Mouse (Mus musculus): ENCODE measurements at regions not wholly inside any gene's neighbourhood (a gene's known extent, or its start where the extent isn't known, plus 50 kb on each side); places are given as distances from the start of the nearest gene placed in this dataset.

GRCm38 (mm10) chr6:95966231-95966630, 146.7 kb upstream of the Fam19a1 start:
- Histone ChIP-seq H3K27me3 (replicated peaks; ENCODE audit: control insufficient read depth, insufficient read depth, low read length) (no peaks in the 10 kb centered on the region), H3K4me1 (ENCODE audit: control insufficient read depth, insufficient read depth, low read length) (no peaks in the 10 kb centered on the region), H3K36me3 (ENCODE audit: control insufficient read depth, insufficient read depth, low read length) (no peaks in the 10 kb centered on the region), H3K4me3 (ENCODE audit: insufficient read depth, low read depth, low read length) (no peak overlapping the region), H3K27ac (ENCODE audit: insufficient read depth, low read depth, low read length) (no peak overlapping the region)
- 48% methylated on average over 2 of the region's 2 CpGs for WGBS
- no peak for DNase-seq
- no peak for TF ChIP-seq CTCF (conservative IDR thresholded peaks at IDR 0.05; ENCODE audit: insufficient read depth, insufficient read length, low read depth, low read length)
- TF ChIP-seq POLR2A (IDR thresholded peaks at IDR 0.05; ENCODE audit: low read depth, low read length), result no peak

GRCm38 (mm10) chr6:95975994-95976393, 137.0 kb upstream of the Fam19a1 start:
- no peak overlapping the region for H3K4me3 ChIP-seq (ENCODE audit: insufficient read depth, low read depth, low read length)
- TF ChIP-seq CTCF (conservative IDR thresholded peaks at IDR 0.05; ENCODE audit: insufficient read depth, insufficient read length, low read depth, low read length) (no peak), POLR2A (IDR thresholded peaks at IDR 0.05; ENCODE audit: low read depth, low read length) (no peak)
- H3K27ac ChIP-seq (ENCODE audit: insufficient read depth, low read depth, low read length), result no peak overlapping the region
- no peaks in the 10 kb centered on the region for H3K36me3 ChIP-seq (ENCODE audit: control insufficient read depth, insufficient read depth, low read length)
- 86% methylated on average over 2 of the region's 2 CpGs for WGBS
- DNase-seq, result no peak
- no peaks in the 10 kb centered on the region for H3K4me1 ChIP-seq (ENCODE audit: control insufficient read depth, insufficient read depth, low read length)
- no peaks in the 10 kb centered on the region for H3K27me3 ChIP-seq (replicated peaks; ENCODE audit: control insufficient read depth, insufficient read depth, low read length)

GRCm38 (mm10) chr6:95997037-95997436, 115.9 kb upstream of the Fam19a1 start:
- Histone ChIP-seq H3K4me3 (ENCODE audit: insufficient read depth, low read depth, low read length) (no peak overlapping the region), H3K27ac (ENCODE audit: insufficient read depth, low read depth, low read length) (no peak overlapping the region), H3K27me3 (replicated peaks; ENCODE audit: control insufficient read depth, insufficient read depth, low read length) (no peaks in the 10 kb centered on the region), H3K36me3 (ENCODE audit: control insufficient read depth, insufficient read depth, low read length) (no peaks in the 10 kb centered on the region), H3K4me1 (ENCODE audit: control insufficient read depth, insufficient read depth, low read length) (no peaks in the 10 kb centered on the region)
- no peak for DNase-seq
- WGBS, result 87% methylated on average over 2 of the region's 2 CpGs
- TF ChIP-seq POLR2A (IDR thresholded peaks at IDR 0.05; ENCODE audit: low read depth, low read length), result no peak
- TF ChIP-seq CTCF (conservative IDR thresholded peaks at IDR 0.05; ENCODE audit: insufficient read depth, insufficient read length, low read depth, low read length), result no peak

- DNase-seq, result no peak
- H3K36me3 ChIP-seq (ENCODE audit: control insufficient read depth, insufficient read depth, low read length), result no peaks in the 10 kb centered on the region
- H3K4me3 ChIP-seq (ENCODE audit: insufficient read depth, low read depth, low read length), result no peak overlapping the region
- WGBS, result 70% methylated on average over 3 of the region's 3 CpGs
- H3K4me1 ChIP-seq (ENCODE audit: control insufficient read depth, insufficient read depth, low read length), result no peaks in the 10 kb centered on the region
- no peak for TF ChIP-seq CTCF (conservative IDR thresholded peaks at IDR 0.05; ENCODE audit: insufficient read depth, insufficient read length, low read depth, low read length)
- TF ChIP-seq POLR2A (IDR thresholded peaks at IDR 0.05; ENCODE audit: low read depth, low read length), result no peak
- no peaks in the 10 kb centered on the region for H3K27me3 ChIP-seq (replicated peaks; ENCODE audit: control insufficient read depth, insufficient read depth, low read length)
- no peak overlapping the region for H3K27ac ChIP-seq (ENCODE audit: insufficient read depth, low read depth, low read length)
Measured at GRCm38 (mm10) chr6:95997741-95998140, 115.2 kb upstream of the Fam19a1 start.

- H3K36me3 ChIP-seq (ENCODE audit: control insufficient read depth, insufficient read depth, low read length), result no peaks in the 10 kb centered on the region
- no peak for TF ChIP-seq CTCF (conservative IDR thresholded peaks at IDR 0.05; ENCODE audit: insufficient read depth, insufficient read length, low read depth, low read length)
- TF ChIP-seq POLR2A (IDR thresholded peaks at IDR 0.05; ENCODE audit: low read depth, low read length), result no peak
- DNase-seq, result no peak
- no peaks in the 10 kb centered on the region for H3K27me3 ChIP-seq (replicated peaks; ENCODE audit: control insufficient read depth, insufficient read depth, low read length)
- no peaks in the 10 kb centered on the region for H3K4me1 ChIP-seq (ENCODE audit: control insufficient read depth, insufficient read depth, low read length)
- 80% methylated on average over 5 of the region's 5 CpGs for WGBS
- no peak overlapping the region for H3K4me3 ChIP-seq (ENCODE audit: insufficient read depth, low read depth, low read length)
- no peak overlapping the region for H3K27ac ChIP-seq (ENCODE audit: insufficient read depth, low read depth, low read length)
Measured at GRCm38 (mm10) chr6:95999441-95999840, 113.5 kb upstream of the Fam19a1 start.

GRCm38 (mm10) chr6:96000011-96000476, 112.9 kb upstream of the Fam19a1 start:
- 72% methylated on average over 10 of the region's 10 CpGs for WGBS

GRCm38 (mm10) chr6:96011299-96011698, 101.7 kb upstream of the Fam19a1 start:
- no peaks in the 10 kb centered on the region for H3K4me1 ChIP-seq (ENCODE audit: control insufficient read depth, insufficient read depth, low read length)
- H3K27me3 ChIP-seq (replicated peaks; ENCODE audit: control insufficient read depth, insufficient read depth, low read length), result no peaks in the 10 kb centered on the region
- TF ChIP-seq CTCF (conservative IDR thresholded peaks at IDR 0.05; ENCODE audit: insufficient read depth, insufficient read length, low read depth, low read length) (no peak), POLR2A (IDR thresholded peaks at IDR 0.05; ENCODE audit: low read depth, low read length) (no peak)
- no peak for DNase-seq
- WGBS, result 82% methylated on average over 5 of the region's 5 CpGs
- no peak overlapping the region for H3K27ac ChIP-seq (ENCODE audit: insufficient read depth, low read depth, low read length)
- H3K36me3 ChIP-seq (ENCODE audit: control insufficient read depth, insufficient read depth, low read length), result no peaks in the 10 kb centered on the region
- H3K4me3 ChIP-seq (ENCODE audit: insufficient read depth, low read depth, low read length), result no peak overlapping the region

More at GRCm38 (mm10) chr6:96000011-96000476, 112.9 kb upstream of the Fam19a1 start:
- no peaks in the 10 kb centered on the region for H3K36me3 ChIP-seq (ENCODE audit: control insufficient read depth, insufficient read depth, low read length)
- no peaks in the 10 kb centered on the region for H3K27me3 ChIP-seq (replicated peaks; ENCODE audit: control insufficient read depth, insufficient read depth, low read length)
- no peaks in the 10 kb centered on the region for H3K4me1 ChIP-seq (ENCODE audit: control insufficient read depth, insufficient read depth, low read length)
- TF ChIP-seq POLR2A (IDR thresholded peaks at IDR 0.05; ENCODE audit: low read depth, low read length), result no peak
- TF ChIP-seq CTCF (conservative IDR thresholded peaks at IDR 0.05; ENCODE audit: insufficient read depth, insufficient read length, low read depth, low read length), result no peak
- no peak overlapping the region for H3K27ac ChIP-seq (ENCODE audit: insufficient read depth, low read depth, low read length)
- no peak overlapping the region for H3K4me3 ChIP-seq (ENCODE audit: insufficient read depth, low read depth, low read length)
- DNase-seq, result no peak
